Mouse (Mus musculus): ENCODE data around the gene Boll. TPM values are rescaled to one million over a fixed set of nuclear protein-coding genes. Genes with fewer than 3 reads are reported as not detected.

Gene Boll
- polyA plus RNA-seq, 1 experiment, result not detected

GRCm38 (mm10) chr1:55221352-55221751 lies 141.9 kb downstream of the Boll start:
- peaks cover 11% of the 10 kb centered on the region for H3K79me3 ChIP-seq (ENCODE audit: low read depth)
- H3ac ChIP-seq (ENCODE audit: control insufficient read depth, insufficient read length, low read depth), result no peak overlapping the region
- H3K79me2 ChIP-seq (ENCODE audit: control insufficient read depth, insufficient read depth), result peaks cover 39% of the 10 kb centered on the region
- TF ChIP-seq CEBPB (IDR thresholded peaks at IDR 0.05; ENCODE audit: low read depth) (no peak), USF1 (IDR thresholded peaks at IDR 0.05; ENCODE audit: low read depth) (no peak), MAX (IDR thresholded peaks at IDR 0.05) (no peak), MYOD1 (IDR thresholded peaks at IDR 0.05; ENCODE audit: control insufficient read depth, insufficient read length, low read depth) (no peak), FOSL1 (IDR thresholded peaks at IDR 0.05; ENCODE audit: insufficient read depth, low read length, poor library complexity, severe bottlenecking) (no peak), CTCF (IDR thresholded peaks at IDR 0.05; ENCODE audit: control insufficient read depth, insufficient read depth, insufficient read length) (no peak), MYOG (IDR thresholded peaks at IDR 0.05; ENCODE audit: control insufficient read depth, extremely low read depth, insufficient read length) (no peak)
- no peaks in the 10 kb centered on the region for H3K36me3 ChIP-seq (ENCODE audit: control insufficient read depth, insufficient read depth)
- no peaks in the 10 kb centered on the region for H3K27me3 ChIP-seq (ENCODE audit: control insufficient read depth, insufficient read depth, insufficient read length)
- H3K4me3 ChIP-seq (ENCODE audit: insufficient read depth, poor library complexity, severe bottlenecking), result no peak overlapping the region

DNA sequence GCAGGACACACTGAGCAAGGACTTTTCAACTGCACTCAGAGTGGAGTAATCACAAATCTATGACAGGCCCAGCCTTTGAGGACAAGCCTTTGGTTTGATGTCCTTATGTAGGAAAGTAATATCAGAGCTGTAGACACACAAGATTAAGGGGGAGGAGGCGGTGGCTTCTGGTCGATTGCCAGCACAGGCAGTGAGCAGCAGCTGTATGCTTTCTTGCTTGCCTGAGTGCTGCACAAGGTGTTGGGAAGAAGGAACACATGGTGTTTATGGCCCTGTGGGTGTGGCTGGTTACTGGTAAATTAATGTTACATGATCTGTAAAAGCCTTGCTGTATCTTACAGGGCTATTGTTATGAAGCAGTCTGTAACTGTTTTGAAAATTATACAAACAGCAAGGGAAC lies 146.1 kb downstream of the Boll start:
- no peaks in the 10 kb centered on the region for H3K36me3 ChIP-seq (ENCODE audit: control insufficient read depth, insufficient read depth)

DNA sequence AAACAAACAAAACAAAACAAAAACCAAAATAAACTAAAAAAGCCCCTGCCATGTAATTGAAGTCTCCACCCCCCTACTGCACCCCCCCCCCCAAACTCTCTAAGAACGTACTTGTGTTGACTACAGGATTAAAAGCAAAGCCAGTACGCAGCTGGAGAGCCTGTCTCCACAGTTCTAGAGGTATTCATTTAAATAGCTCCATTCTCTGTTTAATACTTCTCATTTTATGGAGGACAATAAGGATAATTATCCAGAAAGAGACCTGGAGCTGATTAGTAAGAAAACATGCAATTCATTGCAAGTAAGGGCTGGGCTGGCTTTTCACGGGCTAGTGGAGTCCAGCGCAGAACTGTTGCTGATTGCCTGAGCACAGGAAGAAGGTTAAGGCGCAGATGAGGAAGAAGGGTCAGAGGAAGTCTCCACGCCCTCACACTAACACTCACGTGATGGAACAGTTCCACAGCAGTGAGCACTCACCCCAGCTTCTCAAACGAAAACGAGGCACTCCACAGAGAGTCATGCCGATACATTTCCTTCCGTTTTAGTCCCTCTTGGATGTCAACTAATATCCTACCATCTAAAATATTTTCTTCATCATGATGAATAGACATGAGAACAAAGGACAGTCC lies 148.0 kb downstream of the Boll start:
- Histone ChIP-seq H3K4me3 (ENCODE audit: insufficient read depth, poor library complexity, severe bottlenecking) (no peak overlapping the region), H3K79me3 (ENCODE audit: low read depth) (no peaks in the 10 kb centered on the region), H3ac (ENCODE audit: control insufficient read depth, insufficient read length, low read depth) (no peak overlapping the region), H3K79me2 (ENCODE audit: control insufficient read depth, insufficient read depth) (no peaks in the 10 kb centered on the region), H3K27me3 (ENCODE audit: control insufficient read depth, insufficient read depth, insufficient read length) (no peaks in the 10 kb centered on the region), H3K36me3 (ENCODE audit: control insufficient read depth, insufficient read depth) (peaks cover 8% of the 10 kb centered on the region)
- TF ChIP-seq CEBPB (IDR thresholded peaks at IDR 0.05; ENCODE audit: low read depth) (no peak), MAX (IDR thresholded peaks at IDR 0.05) (no peak), MYOD1 (IDR thresholded peaks at IDR 0.05; ENCODE audit: control insufficient read depth, insufficient read length, low read depth) (no peak), FOSL1 (IDR thresholded peaks at IDR 0.05; ENCODE audit: insufficient read depth, low read length, poor library complexity, severe bottlenecking) (no peak), MYOG (IDR thresholded peaks at IDR 0.05; ENCODE audit: control insufficient read depth, extremely low read depth, insufficient read length) (no peak), USF1 (IDR thresholded peaks at IDR 0.05; ENCODE audit: low read depth) (no peak), CTCF (IDR thresholded peaks at IDR 0.05; ENCODE audit: control insufficient read depth, insufficient read depth, insufficient read length) (no peak)

More for the DNA sequence above, 146.1 kb downstream of the Boll start:
- TF ChIP-seq USF1 (IDR thresholded peaks at IDR 0.05; ENCODE audit: low read depth), result no peak
- TF ChIP-seq MAX (IDR thresholded peaks at IDR 0.05), result no peak
- no peak for TF ChIP-seq FOSL1 (IDR thresholded peaks at IDR 0.05; ENCODE audit: insufficient read depth, low read length, poor library complexity, severe bottlenecking)
- no peak for TF ChIP-seq MYOG (IDR thresholded peaks at IDR 0.05; ENCODE audit: control insufficient read depth, extremely low read depth, insufficient read length)
- no peak for TF ChIP-seq MYOD1 (IDR thresholded peaks at IDR 0.05; ENCODE audit: control insufficient read depth, insufficient read length, low read depth)
- no peak for TF ChIP-seq CTCF (IDR thresholded peaks at IDR 0.05; ENCODE audit: control insufficient read depth, insufficient read depth, insufficient read length)
- TF ChIP-seq CEBPB (IDR thresholded peaks at IDR 0.05; ENCODE audit: low read depth), result no peak
- Histone ChIP-seq H3K79me3 (ENCODE audit: low read depth) (no peaks in the 10 kb centered on the region), H3K79me2 (ENCODE audit: control insufficient read depth, insufficient read depth) (peaks cover under 1% of the 10 kb centered on the region), H3ac (ENCODE audit: control insufficient read depth, insufficient read length, low read depth) (no peak overlapping the region), H3K27me3 (ENCODE audit: control insufficient read depth, insufficient read depth, insufficient read length) (no peaks in the 10 kb centered on the region), H3K4me3 (ENCODE audit: insufficient read depth, poor library complexity, severe bottlenecking) (no peak overlapping the region)

GRCm38 (mm10) chr1:55213936-55214335 lies 149.3 kb downstream of the Boll start:
- H3K4me3 ChIP-seq (ENCODE audit: insufficient read depth, poor library complexity, severe bottlenecking), result no peak overlapping the region
- no peaks in the 10 kb centered on the region for H3K27me3 ChIP-seq (ENCODE audit: control insufficient read depth, insufficient read depth, insufficient read length)
- H3K79me3 ChIP-seq (ENCODE audit: low read depth), result no peaks in the 10 kb centered on the region
- TF ChIP-seq USF1 (IDR thresholded peaks at IDR 0.05; ENCODE audit: low read depth) (no peak), MYOD1 (IDR thresholded peaks at IDR 0.05; ENCODE audit: control insufficient read depth, insufficient read length, low read depth) (no peak), MYOG (IDR thresholded peaks at IDR 0.05; ENCODE audit: control insufficient read depth, extremely low read depth, insufficient read length) (no peak), CEBPB (IDR thresholded peaks at IDR 0.05; ENCODE audit: low read depth) (no peak), CTCF (IDR thresholded peaks at IDR 0.05; ENCODE audit: control insufficient read depth, insufficient read depth, insufficient read length) (no peak), MAX (IDR thresholded peaks at IDR 0.05) (no peak), FOSL1 (IDR thresholded peaks at IDR 0.05; ENCODE audit: insufficient read depth, low read length, poor library complexity, severe bottlenecking) (no peak)
- H3K36me3 ChIP-seq (ENCODE audit: control insufficient read depth, insufficient read depth), result peaks cover 8% of the 10 kb centered on the region
- no peaks in the 10 kb centered on the region for H3K79me2 ChIP-seq (ENCODE audit: control insufficient read depth, insufficient read depth)
- H3ac ChIP-seq (ENCODE audit: control insufficient read depth, insufficient read length, low read depth), result no peak overlapping the region

- Histone ChIP-seq H3K27me3 (ENCODE audit: control insufficient read depth, insufficient read depth, insufficient read length) (no peaks in the 10 kb centered on the region), H3K79me3 (ENCODE audit: low read depth) (no peaks in the 10 kb centered on the region), H3ac (ENCODE audit: control insufficient read depth, insufficient read length, low read depth) (no peak overlapping the region), H3K4me3 (ENCODE audit: insufficient read depth, poor library complexity, severe bottlenecking) (no peak overlapping the region), H3K36me3 (ENCODE audit: control insufficient read depth, insufficient read depth) (peaks cover 8% of the 10 kb centered on the region), H3K79me2 (ENCODE audit: control insufficient read depth, insufficient read depth) (no peaks in the 10 kb centered on the region)
- TF ChIP-seq CTCF (IDR thresholded peaks at IDR 0.05; ENCODE audit: control insufficient read depth, insufficient read depth, insufficient read length) (no peak), MYOG (IDR thresholded peaks at IDR 0.05; ENCODE audit: control insufficient read depth, extremely low read depth, insufficient read length) (no peak), CEBPB (IDR thresholded peaks at IDR 0.05; ENCODE audit: low read depth) (no peak), MYOD1 (IDR thresholded peaks at IDR 0.05; ENCODE audit: control insufficient read depth, insufficient read length, low read depth) (no peak), USF1 (IDR thresholded peaks at IDR 0.05; ENCODE audit: low read depth) (no peak), MAX (IDR thresholded peaks at IDR 0.05) (no peak), FOSL1 (IDR thresholded peaks at IDR 0.05; ENCODE audit: insufficient read depth, low read length, poor library complexity, severe bottlenecking) (no peak)
Observed at GRCm38 (mm10) chr1:55213475-55213874, 149.8 kb downstream of the Boll start.
